Mouse (Mus musculus): ENCODE measurements around the gene Baiap2l2. TPM values are rescaled to one million over a fixed set of nuclear protein-coding genes. Genes with fewer than 3 reads are reported as not detected.

Baiap2l2 gene
- polyA plus RNA-seq, 1 experiment from 2014 or later, result 2.0 TPM

DNA sequence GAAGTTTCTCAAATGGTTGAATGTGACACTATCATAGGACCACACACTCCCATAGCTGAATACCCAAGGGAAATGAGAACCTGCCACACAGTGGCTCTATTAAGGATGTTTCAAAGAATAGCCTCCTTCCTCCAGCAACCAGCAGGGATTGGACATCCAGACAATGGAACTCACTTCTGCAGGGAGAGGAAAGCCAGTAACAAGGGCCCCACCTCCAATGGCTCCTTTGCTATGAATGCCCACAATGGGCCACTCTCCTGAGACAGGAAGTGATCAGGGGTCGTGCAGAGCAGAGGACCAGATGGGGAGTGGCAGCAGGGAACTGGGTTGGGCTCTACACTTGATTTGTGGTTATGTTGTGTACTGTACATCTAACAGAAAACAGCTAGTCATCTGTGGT lies 16.8 kb downstream of the Baiap2l2 start:
- H3K27ac ChIP-seq (ENCODE audit: low read length), result no peak overlapping the region
- H3K27me3 ChIP-seq (replicated peaks; ENCODE audit: control insufficient read depth, insufficient read depth, low read length), result no peaks in the 10 kb centered on the region; the same call in 1 of the 2 replicates
- H3K4me3 ChIP-seq (replicated peaks; ENCODE audit: low read length), result no peak overlapping the region
- ATAC-seq, result no peak
- H3K36me3 ChIP-seq (ENCODE audit: control insufficient read depth, insufficient read depth), result no peaks in the 10 kb centered on the region
- WGBS, result 29% methylated on average over 1 of the region's 1 CpGs
- H3K4me2 ChIP-seq (ENCODE audit: low read length), result no peak overlapping the region
- peaks cover 11% of the 10 kb centered on the region for H3K4me1 ChIP-seq (replicated peaks; ENCODE audit: control insufficient read depth, insufficient read depth, low read length)
- no peaks in the 10 kb centered on the region for H3K9me3 ChIP-seq (ENCODE audit: control insufficient read depth, low read length)
- no peak overlapping the region for H3K9ac ChIP-seq (replicated peaks; ENCODE audit: low read depth, low read length)

GRCm38 (mm10) chr15:79265384-79265783 lies 20.0 kb downstream of the Baiap2l2 start:
- Histone ChIP-seq H3K9ac (replicated peaks; ENCODE audit: low read depth, low read length) (no peak overlapping the region), H3K4me1 (replicated peaks; ENCODE audit: control insufficient read depth, insufficient read depth, low read length) (peaks cover 20% of the 10 kb centered on the region), H3K27me3 (replicated peaks; ENCODE audit: control insufficient read depth, insufficient read depth, low read length) (peaks cover 18% of the 10 kb centered on the region), H3K4me2 (ENCODE audit: low read length) (no peak overlapping the region), H3K36me3 (ENCODE audit: control insufficient read depth, insufficient read depth) (no peaks in the 10 kb centered on the region), H3K27ac (ENCODE audit: low read length) (no peak overlapping the region), H3K9me3 (ENCODE audit: control insufficient read depth, low read length) (no peaks in the 10 kb centered on the region), H3K4me3 (replicated peaks; ENCODE audit: low read length) (no peak overlapping the region)
- 78% methylated on average over 4 of the region's 4 CpGs for WGBS
- no peak for ATAC-seq

DNA sequence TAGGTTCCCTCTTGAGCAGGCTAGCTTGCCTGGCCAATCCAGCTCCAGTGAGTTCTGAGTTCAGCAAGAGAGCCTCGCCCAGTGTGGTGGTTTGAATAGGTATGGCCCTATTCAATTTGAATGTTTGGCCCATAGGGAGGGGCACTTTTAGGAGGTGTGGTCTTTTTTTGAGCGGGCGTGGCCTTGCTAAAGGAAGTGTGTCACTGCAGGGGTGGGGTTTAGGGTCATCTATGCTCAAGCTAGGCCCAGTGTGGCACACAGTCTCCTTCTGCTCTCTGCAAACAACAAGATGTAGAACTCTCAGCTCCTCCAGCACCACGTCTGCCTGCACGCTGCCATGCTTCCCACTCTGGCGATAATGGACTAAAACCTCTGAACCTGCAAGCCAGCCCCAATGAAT lies 21.6 kb downstream of the Baiap2l2 start:
- Histone ChIP-seq H3K4me3 (replicated peaks; ENCODE audit: low read length) (no peak overlapping the region), H3K9ac (replicated peaks; ENCODE audit: low read depth, low read length) (no peak overlapping the region), H3K27me3 (replicated peaks; ENCODE audit: control insufficient read depth, insufficient read depth, low read length) (peaks cover 20% of the 10 kb centered on the region), H3K4me1 (replicated peaks; ENCODE audit: control insufficient read depth, insufficient read depth, low read length) (peaks cover 17% of the 10 kb centered on the region), H3K36me3 (ENCODE audit: control insufficient read depth, insufficient read depth) (no peaks in the 10 kb centered on the region), H3K4me2 (ENCODE audit: low read length) (no peak overlapping the region), H3K27ac (ENCODE audit: low read length) (no peak overlapping the region), H3K9me3 (ENCODE audit: control insufficient read depth, low read length) (no peaks in the 10 kb centered on the region)
- WGBS, result 88% methylated on average over 6 of the region's 6 CpGs
- no peak for ATAC-seq

DNA sequence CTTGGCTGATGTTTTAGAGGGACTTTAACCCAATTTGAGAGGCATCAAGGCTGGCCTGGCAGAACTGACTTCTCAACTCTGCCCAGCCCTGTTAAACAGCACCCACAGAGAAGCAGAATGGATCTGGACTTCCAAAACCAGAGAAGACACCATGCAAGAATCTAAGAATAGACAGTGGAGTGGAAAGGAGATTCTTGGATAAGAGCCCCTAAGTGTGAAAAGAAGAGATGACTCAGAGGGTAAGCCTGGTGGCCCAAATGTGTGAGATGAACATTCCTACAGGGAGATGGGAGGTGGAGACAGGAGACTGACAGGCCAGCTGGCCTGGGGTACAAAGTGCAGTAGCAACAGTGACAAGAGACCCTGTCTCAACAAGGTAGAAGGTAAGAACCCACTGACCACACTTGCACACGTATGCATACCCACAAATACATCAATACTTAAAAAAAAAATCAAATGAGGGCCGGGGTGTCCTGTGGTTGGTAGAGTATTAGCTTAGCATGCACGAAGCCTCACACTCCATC lies 22.5 kb downstream of the Baiap2l2 start:
- Histone ChIP-seq H3K27ac (ENCODE audit: low read length) (no peak overlapping the region), H3K4me1 (replicated peaks; ENCODE audit: control insufficient read depth, insufficient read depth, low read length) (peaks cover 17% of the 10 kb centered on the region), H3K9me3 (ENCODE audit: control insufficient read depth, low read length) (no peaks in the 10 kb centered on the region), H3K4me2 (ENCODE audit: low read length) (no peak overlapping the region), H3K4me3 (replicated peaks; ENCODE audit: low read length) (no peak overlapping the region), H3K36me3 (ENCODE audit: control insufficient read depth, insufficient read depth) (no peaks in the 10 kb centered on the region), H3K27me3 (replicated peaks; ENCODE audit: control insufficient read depth, insufficient read depth, low read length) (peaks cover 20% of the 10 kb centered on the region), H3K9ac (replicated peaks; ENCODE audit: low read depth, low read length) (no peak overlapping the region)
- no peak for ATAC-seq
- WGBS, result 92% methylated on average over 3 of the region's 3 CpGs

DNA sequence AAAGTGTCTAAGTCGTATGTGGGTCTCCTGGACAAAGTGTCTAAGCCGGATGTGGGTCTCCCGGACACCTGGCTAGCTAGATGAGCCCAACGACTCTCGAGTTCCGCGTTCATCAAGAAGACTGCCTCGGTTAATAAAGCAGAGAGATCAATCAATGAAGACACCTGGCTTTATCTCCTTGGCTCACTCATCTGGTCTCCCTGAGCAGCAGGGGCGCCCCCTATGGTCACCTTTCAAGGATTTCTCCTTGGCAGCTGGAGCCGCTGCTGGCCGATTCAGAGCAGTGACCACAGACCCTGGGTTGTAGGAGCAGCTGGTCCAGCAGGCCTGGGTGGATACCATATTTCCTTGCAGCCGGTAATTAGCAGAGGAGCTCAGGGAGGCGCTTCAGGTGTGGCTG lies 23.0 kb downstream of the Baiap2l2 start:
- ATAC-seq, result no peak
- Histone ChIP-seq H3K4me1 (replicated peaks; ENCODE audit: control insufficient read depth, insufficient read depth, low read length) (peaks cover 17% of the 10 kb centered on the region), H3K27me3 (replicated peaks; ENCODE audit: control insufficient read depth, insufficient read depth, low read length) (peaks cover 20% of the 10 kb centered on the region), H3K4me2 (ENCODE audit: low read length) (peak overlapping the region; percentile 97), H3K4me3 (replicated peaks; ENCODE audit: low read length) (peak overlapping the region; percentile 57; the same call in 1 of the 2 replicates), H3K27ac (ENCODE audit: low read length) (no peak overlapping the region), H3K9ac (replicated peaks; ENCODE audit: low read depth, low read length) (no peak overlapping the region), H3K36me3 (ENCODE audit: control insufficient read depth, insufficient read depth) (no peaks in the 10 kb centered on the region), H3K9me3 (ENCODE audit: control insufficient read depth, low read length) (no peaks in the 10 kb centered on the region)
- WGBS, result 20% methylated on average over 13 of the region's 13 CpGs

- Histone ChIP-seq H3K27ac (ENCODE audit: low read length) (no peak overlapping the region), H3K9me3 (ENCODE audit: control insufficient read depth, low read length) (no peaks in the 10 kb centered on the region), H3K4me3 (replicated peaks; ENCODE audit: low read length) (peak overlapping the region; percentile 57), H3K27me3 (replicated peaks; ENCODE audit: control insufficient read depth, insufficient read depth, low read length) (peaks cover 20% of the 10 kb centered on the region), H3K36me3 (ENCODE audit: control insufficient read depth, insufficient read depth) (no peaks in the 10 kb centered on the region), H3K4me1 (replicated peaks; ENCODE audit: control insufficient read depth, insufficient read depth, low read length) (peaks cover 17% of the 10 kb centered on the region), H3K4me2 (ENCODE audit: low read length) (peak overlapping the region; percentile 97), H3K9ac (replicated peaks; ENCODE audit: low read depth, low read length) (peak overlapping the region; percentile 71)
- ATAC-seq, result peak; percentile 43
- 0% methylated on average over 15 of the region's 28 CpGs for WGBS
Observed at GRCm38 (mm10) chr15:79261757-79262156, 23.6 kb downstream of the Baiap2l2 start.

DNA sequence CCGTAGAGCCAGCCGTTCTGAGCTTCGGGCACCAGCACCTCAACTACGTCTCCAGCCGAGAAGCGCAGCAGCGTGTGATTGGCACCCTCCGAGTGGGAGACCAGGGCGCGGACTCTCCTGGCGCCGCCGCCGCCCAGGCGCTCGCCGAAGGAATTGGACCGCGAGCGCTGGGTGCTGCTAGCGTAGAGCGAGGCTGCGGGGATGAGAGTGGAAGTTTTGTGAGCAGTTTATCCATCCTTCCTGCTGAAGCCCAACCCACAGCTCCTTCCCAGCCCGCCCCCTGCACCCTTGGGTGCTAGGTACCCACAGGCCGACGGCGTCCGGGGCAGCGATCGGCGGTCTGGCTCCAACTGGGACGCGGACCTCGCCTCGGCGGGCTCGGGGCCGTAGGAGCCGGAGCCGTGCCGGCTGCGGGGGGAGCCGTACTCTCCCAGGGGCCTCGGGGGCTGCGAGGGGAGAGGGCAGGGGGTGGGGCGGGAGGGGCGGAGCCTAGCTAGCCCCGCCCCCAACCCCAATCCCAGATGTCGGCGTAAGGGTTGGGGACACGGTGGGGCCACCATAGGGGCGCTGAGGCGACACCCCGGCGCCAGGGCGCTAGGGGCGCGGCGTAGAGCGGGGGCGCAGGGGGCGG lies 24.1 kb downstream of the Baiap2l2 start:
- peak overlapping the region; percentile 71 for H3K9ac ChIP-seq (replicated peaks; ENCODE audit: low read depth, low read length)
- H3K4me1 ChIP-seq (replicated peaks; ENCODE audit: control insufficient read depth, insufficient read depth, low read length), result peaks cover 17% of the 10 kb centered on the region
- peak overlapping the region; percentile 97 for H3K4me2 ChIP-seq (ENCODE audit: low read length)
- H3K9me3 ChIP-seq (ENCODE audit: control insufficient read depth, low read length), result no peaks in the 10 kb centered on the region
- 1% methylated on average over 55 of the region's 62 CpGs for WGBS
- peaks cover 20% of the 10 kb centered on the region for H3K27me3 ChIP-seq (replicated peaks; ENCODE audit: control insufficient read depth, insufficient read depth, low read length)
- H3K4me3 ChIP-seq (replicated peaks; ENCODE audit: low read length), result peak overlapping the region; percentile 57
- H3K27ac ChIP-seq (ENCODE audit: low read length), result no peak overlapping the region
- H3K36me3 ChIP-seq (ENCODE audit: control insufficient read depth, insufficient read depth), result no peaks in the 10 kb centered on the region
- peak; percentile 82 for ATAC-seq

GRCm38 (mm10) chr15:79258521-79258920 lies 26.8 kb downstream of the Baiap2l2 start:
- Histone ChIP-seq H3K27ac (ENCODE audit: low read length) (no peak overlapping the region), H3K4me1 (replicated peaks; ENCODE audit: control insufficient read depth, insufficient read depth, low read length) (peaks cover 17% of the 10 kb centered on the region), H3K27me3 (replicated peaks; ENCODE audit: control insufficient read depth, insufficient read depth, low read length) (peaks cover 28% of the 10 kb centered on the region), H3K36me3 (ENCODE audit: control insufficient read depth, insufficient read depth) (no peaks in the 10 kb centered on the region), H3K4me2 (ENCODE audit: low read length) (no peak overlapping the region), H3K9me3 (ENCODE audit: control insufficient read depth, low read length) (no peaks in the 10 kb centered on the region), H3K4me3 (replicated peaks; ENCODE audit: low read length) (no peak overlapping the region), H3K9ac (replicated peaks; ENCODE audit: low read depth, low read length) (no peak overlapping the region)
- ATAC-seq, result no peak
- 28% methylated on average over 17 of the region's 17 CpGs for WGBS

GRCm38 (mm10) chr15:79254661-79255060 lies 30.7 kb downstream of the Baiap2l2 start, which contains the start of gene Slc16a8:
Slc16a8 (minus strand) TSS chr15:79254761.
- Histone ChIP-seq H3K9ac (replicated peaks; ENCODE audit: low read depth, low read length) (no peak within 1 kb of the TSS), H3K4me3 (replicated peaks; ENCODE audit: low read length) (no peak within 1 kb of the TSS), H3K4me1 (replicated peaks; ENCODE audit: control insufficient read depth, insufficient read depth, low read length) (peaks cover 10% of the 10 kb centered on the region), H3K36me3 (ENCODE audit: control insufficient read depth, insufficient read depth) (no peaks in the 10 kb centered on the region), H3K4me2 (ENCODE audit: low read length) (no peak within 1 kb of the TSS), H3K27ac (ENCODE audit: low read length) (no peak within 1 kb of the TSS), H3K9me3 (ENCODE audit: control insufficient read depth, low read length) (no peaks in the 10 kb centered on the region), H3K27me3 (replicated peaks; ENCODE audit: control insufficient read depth, insufficient read depth, low read length) (peaks cover 30% of the 10 kb centered on the region)
- ATAC-seq, result no peak
- WGBS, result 15% methylated on average over 3 of the region's 3 CpGs
